Mouse (Mus musculus): Measurements from ENCODE around the gene Fosl1.

- TF ChIP-seq POLR2A (IDR thresholded peaks at IDR 0.05; ENCODE audit: insufficient read length, low read depth) (peak; percentile 34), TCF3 (IDR thresholded peaks at IDR 0.05; ENCODE audit: insufficient read length, low read depth) (no peak), TCF12 (IDR thresholded peaks at IDR 0.05; ENCODE audit: insufficient read depth, poor library complexity, severe bottlenecking) (no peak), SRF (IDR thresholded peaks at IDR 0.05; ENCODE audit: control insufficient read depth, insufficient read length, low read depth) (no peak), MYOD1 (IDR thresholded peaks at IDR 0.05; ENCODE audit: control insufficient read depth in 1 of 3, insufficient read length in 2 of 3, low read depth in 2 of 3) (no peak), POLR2AphosphoS2 (IDR thresholded peaks at IDR 0.05; ENCODE audit: insufficient read length, low read depth) (peak; percentile 17)
These were observed 27.8 kb downstream of the Fosl1 start for GRCm38 (mm10) chr19:5475069-5475714.

Data from myocyte (in vitro differentiated cells).